23 mouse cellular contexts compared by ENCODE assay signal in the genomic region with DNA sequence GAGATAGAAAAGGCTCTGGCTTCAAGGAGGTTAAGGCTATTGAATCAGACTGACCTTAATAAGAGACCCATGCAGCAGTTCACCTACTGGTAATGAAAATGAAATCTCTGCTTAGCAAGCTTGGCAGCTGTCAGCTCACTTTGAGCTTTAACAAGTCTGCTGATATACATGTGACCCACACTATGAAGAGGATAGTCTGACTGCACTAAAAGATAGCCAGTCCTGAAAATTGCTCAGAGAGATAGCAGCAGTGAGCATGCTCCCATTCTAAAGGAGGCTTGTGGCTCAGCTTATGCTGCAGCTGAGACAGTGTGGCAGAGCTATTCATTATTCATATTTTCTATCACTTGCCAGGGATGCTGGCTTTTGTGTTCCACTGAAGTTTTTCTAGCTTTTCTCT.
A peak's percentile ranks its signal among the peaks of the same experiment; 100 is the strongest.
DNase-seq lines count a peak whose midpoint lies in the region; ATAC-seq and TF ChIP-seq lines count a peak whose summit lies in the region.
"Had no signal": no experiment of that assay in that cellular context is flagged by ENCODE, and none has a peak within 500 bp of the region (broad histone marks: within the 10 kb centered on the region; RNA-seq: fewer than 3 reads in every experiment).

No protein-coding gene starts in this region.

- H3K27me3 ChIP-seq in heart, adult 2 months (ENCODE audit: control insufficient read depth, insufficient read depth, low read length) = no peaks in the 10 kb centered on the region
- H3K27me3 ChIP-seq in hindbrain, embryonic 16.5 days (replicated peaks; ENCODE audit: control insufficient read depth, insufficient read depth, low read length) = no peaks in the 10 kb centered on the region
- no peaks in the 10 kb centered on the region for H3K27me3 ChIP-seq in hindbrain, embryonic 12.5 days
- H3K27me3 ChIP-seq in midbrain, embryonic 13.5 days = no peaks in the 10 kb centered on the region
- H3K27me3 ChIP-seq: kidney, embryonic 15.5 days; neural tube, embryonic 12.5 days had no signal

- H3K4me2 ChIP-seq in hindbrain, embryonic 16.5 days (ENCODE audit: low read length) = no peak overlapping the region
- no peak overlapping the region for H3K4me2 ChIP-seq in hindbrain, embryonic 12.5 days (replicated peaks)
- no peak overlapping the region for H3K4me2 ChIP-seq in midbrain, embryonic 13.5 days (replicated peaks)
- H3K4me2 ChIP-seq: kidney, embryonic 15.5 days; neural tube, embryonic 12.5 days had no signal

- no peak for TF ChIP-seq EP300 in heart, adult 2 months (IDR thresholded peaks at IDR 0.05; ENCODE audit: insufficient read depth, low read depth, low read length)

- no peak for TF ChIP-seq CTCF in heart, adult 2 months (IDR thresholded peaks at IDR 0.05)

- no peak overlapping the region for H3K9ac ChIP-seq in heart, adult 2 months (ENCODE audit: low read depth, low read length)
- no peak overlapping the region for H3K9ac ChIP-seq in hindbrain, embryonic 16.5 days (ENCODE audit: low read depth, low read length)
- H3K9ac ChIP-seq in hindbrain, embryonic 12.5 days = no peak overlapping the region
- H3K9ac ChIP-seq in midbrain, embryonic 13.5 days (replicated peaks) = no peak overlapping the region
- H3K9ac ChIP-seq: kidney, embryonic 15.5 days; neural tube, embryonic 12.5 days had no signal

- no peak for TF ChIP-seq POLR2A in heart, adult 2 months (IDR thresholded peaks at IDR 0.05; ENCODE audit: insufficient read depth, low read depth, low read length)

- H3K79me2 ChIP-seq in heart, adult 2 months (replicated peaks; ENCODE audit: control insufficient read depth, insufficient read depth, low read length) = no peaks in the 10 kb centered on the region

- ATAC-seq in hindbrain, embryonic 16.5 days = peak; percentile 69; the same call in 1 of the 2 replicates
- ATAC-seq in hindbrain, embryonic 12.5 days (ENCODE audit: low FRiP score) = no peak
- peak; percentile 93 for ATAC-seq in midbrain, embryonic 13.5 days
- ATAC-seq: intestine, embryonic 16.5 days; lung, postnatal 0 days had no signal

- H3K4me3 ChIP-seq in heart, adult 2 months = no peak overlapping the region
- H3K4me3 ChIP-seq in hindbrain, embryonic 16.5 days (ENCODE audit: low read length) = no peak overlapping the region
- no peak overlapping the region for H3K4me3 ChIP-seq in hindbrain, embryonic 12.5 days
- H3K4me3 ChIP-seq in midbrain, embryonic 13.5 days (replicated peaks) = no peak overlapping the region
- H3K4me3 ChIP-seq: erythroblast, embryonic 14.5 days; kidney, embryonic 15.5 days; left cerebral cortex, adult 2 months; neural tube, embryonic 12.5 days had no signal

- DNase-seq in heart, adult 11 months = peak; percentile 19
- no peak for DNase-seq in heart, adult 2 months
- DNase-seq in embryo, embryonic 9.5 days (ENCODE audit: extremely low spot score) = no peak
- DNase-seq in frontal cortex, postnatal 25 days (ENCODE audit: low spot score in 2 of 2) = no peak
- DNase-seq: adrenal gland, postnatal 36 days; B cell, adult 2 months; cerebellum, adult 8-10 months; gastrocnemius, postnatal 14 days; kidney, postnatal 4 days; layer of hippocampus, adult 9-11 months; left cerebral cortex, postnatal 4 days; liver; right cerebral cortex, postnatal 25 days; thymus, postnatal 36 days had no signal

- no peaks in the 10 kb centered on the region for H3K4me1 ChIP-seq in heart, adult 2 months (ENCODE audit: control insufficient read depth, insufficient read depth, low read length)
- no peaks in the 10 kb centered on the region for H3K4me1 ChIP-seq in hindbrain, embryonic 16.5 days (ENCODE audit: control insufficient read depth, insufficient read depth, low read depth, low read length)
- no peaks in the 10 kb centered on the region for H3K4me1 ChIP-seq in hindbrain, embryonic 12.5 days
- no peaks in the 10 kb centered on the region for H3K4me1 ChIP-seq in midbrain, embryonic 13.5 days (replicated peaks)
- H3K4me1 ChIP-seq: kidney, embryonic 15.5 days; neural tube, embryonic 12.5 days had no signal

- no peaks in the 10 kb centered on the region for H3K36me3 ChIP-seq in heart, adult 2 months (ENCODE audit: control insufficient read depth, insufficient read depth, low read length)
- H3K36me3 ChIP-seq in hindbrain, embryonic 16.5 days (ENCODE audit: control insufficient read depth, insufficient read depth, low read length) = no peaks in the 10 kb centered on the region
- H3K36me3 ChIP-seq in hindbrain, embryonic 12.5 days = no peaks in the 10 kb centered on the region
- H3K36me3 ChIP-seq in midbrain, embryonic 13.5 days = no peaks in the 10 kb centered on the region
- H3K36me3 ChIP-seq: kidney, embryonic 15.5 days; neural tube, embryonic 12.5 days had no signal

- H3K9me3 ChIP-seq in hindbrain, embryonic 16.5 days (ENCODE audit: control insufficient read depth, low read length) = no peaks in the 10 kb centered on the region
- H3K9me3 ChIP-seq in hindbrain, embryonic 12.5 days (replicated peaks) = no peaks in the 10 kb centered on the region
- no peaks in the 10 kb centered on the region for H3K9me3 ChIP-seq in midbrain, embryonic 13.5 days
- H3K9me3 ChIP-seq: kidney, embryonic 15.5 days; neural tube, embryonic 12.5 days had no signal

- H3K27ac ChIP-seq in heart, adult 2 months = no peak overlapping the region
- no peak overlapping the region for H3K27ac ChIP-seq in hindbrain, embryonic 16.5 days (ENCODE audit: low read depth, low read length)
- no peak overlapping the region for H3K27ac ChIP-seq in hindbrain, embryonic 12.5 days
- H3K27ac ChIP-seq in midbrain, embryonic 13.5 days = no peak overlapping the region
- H3K27ac ChIP-seq: kidney, embryonic 15.5 days; left cerebral cortex, adult 2 months; neural tube, embryonic 12.5 days had no signal

- intact Hi-C loops in heart, adult 2 months (cut with DNase I) = no loop called here
